Mouse (Mus musculus) neutrophil, adult 65 days (primary cell): Measurements from ENCODE around the gene Gm6763. TPM values are rescaled to one million over a fixed set of nuclear protein-coding genes. Genes with fewer than 3 reads are reported as not detected.

Experiments used
- total RNA-seq: library from RNA; stranded (reverse); gene quantifications from 2 replicates; pipeline ENCODE4 v1.2.4, GENCODE M21; 2023

Gm6763 gene
- not detected in 2 replicates for total RNA-seq

GRCm38 (mm10) chr10:104151197-104151596 is at the start of gene Gm6763:
TSS of gene Gm6763 (plus strand) at chr10:104151497.

GRCm38 (mm10) chr10:104142687-104143086 is 8.6 kb upstream of the Gm6763 start, which contains the start of gene Gm21293:
TSS of gene Gm21293 (plus strand) at chr10:104142987.

GRCm38 (mm10) chr10:104159706-104160105 is 8.4 kb downstream of the Gm6763 start, which contains the start of gene Gm8764:
TSS of gene Gm8764 (plus strand) at chr10:104160006.

GRCm38 (mm10) chr10:104168215-104168614 is 16.9 kb downstream of the Gm6763 start, which contains the start of gene Gm21304:
TSS of gene Gm21304 (plus strand) at chr10:104168515.

GRCm38 (mm10) chr10:104176724-104177123 is 25.4 kb downstream of the Gm6763 start, which contains the start of gene Gm21312:
TSS of gene Gm21312 (plus strand) at chr10:104177024.

GRCm38 (mm10) chr10:104185233-104185632 is 33.9 kb downstream of the Gm6763 start, which contains the start of gene Gm20765:
TSS of gene Gm20765 (plus strand) at chr10:104185533.

GRCm38 (mm10) chr10:104193742-104194141 is 42.4 kb downstream of the Gm6763 start, which contains the start of gene Gm4340:
TSS of gene Gm4340 (plus strand) at chr10:104194042.

Other genes starting within 250 kb of the Gm6763 start
- not detected in 2 replicates for gene Gm21293, start 8.5 kb upstream of the Gm6763 start, total RNA-seq
- gene Gm8764, start 8.5 kb downstream of the Gm6763 start, total RNA-seq, result not detected in 2 replicates
- gene Gm21304, start 17.0 kb downstream of the Gm6763 start, total RNA-seq, result not detected in 2 replicates
- gene Gm21312, start 25.5 kb downstream of the Gm6763 start, total RNA-seq, result not detected in 2 replicates
- gene Gm20765, start 34.0 kb downstream of the Gm6763 start, total RNA-seq, result not detected in 2 replicates
- gene Gm4340, start 42.5 kb downstream of the Gm6763 start, total RNA-seq, result not detected in 2 replicates